Comparison of ENCODE assay signal across 8 mouse cellular contexts in the genomic region with DNA sequence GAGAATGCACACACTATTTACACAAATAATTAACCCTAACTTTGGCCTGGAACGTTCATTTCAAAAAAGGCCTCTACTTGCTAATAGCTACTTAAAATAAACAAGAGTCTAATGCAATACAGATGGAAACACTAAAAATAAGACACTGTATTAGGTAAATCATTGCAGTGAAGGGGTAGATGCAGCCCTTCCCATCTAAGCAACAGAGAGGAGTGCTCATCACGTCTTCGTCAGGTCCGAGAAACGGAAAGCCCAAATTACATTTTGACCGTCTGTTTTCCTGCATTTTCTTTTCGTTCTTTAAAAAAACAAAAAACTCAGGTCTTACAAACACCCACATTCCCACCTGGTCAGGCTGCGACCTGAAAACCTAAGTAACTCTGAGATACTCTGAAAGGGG. TPM values are rescaled to one million over a fixed set of nuclear protein-coding genes. Genes with fewer than 3 reads are reported as not detected.
DNase-seq lines count a peak whose midpoint lies in the region; ATAC-seq and TF ChIP-seq lines count a peak whose summit lies in the region.

No protein-coding gene starts in this region.

- peak overlapping the region; percentile 78 for H3K9ac ChIP-seq in heart, embryonic 15.5 days
- H3K9ac ChIP-seq in ES-E14 (ENCODE audit: insufficient read depth, low read depth, low read length, poor library complexity, severe bottlenecking) = peak overlapping the region; percentile 92; the same call in 1 of the 2 replicates
- peak overlapping the region; percentile 51; the same call in 1 of the 2 replicates for H3K9ac ChIP-seq in forebrain, postnatal 0 days

- no peak for ATAC-seq in heart, embryonic 15.5 days (replicated peaks; ENCODE audit: insufficient number of reproducible peaks, insufficient read depth, low FRiP score, low read depth)
- ATAC-seq in forebrain, postnatal 0 days = no peak

- H3K36me3 ChIP-seq in heart, embryonic 15.5 days = no peaks in the 10 kb centered on the region
- H3K36me3 ChIP-seq in ES-E14 (ENCODE audit: control insufficient read depth, insufficient read depth, low read length, poor library complexity, severe bottlenecking) = no peaks in the 10 kb centered on the region
- H3K36me3 ChIP-seq in forebrain, postnatal 0 days (ENCODE audit: insufficient read depth) = no peaks in the 10 kb centered on the region
- no peaks in the 10 kb centered on the region for H3K36me3 ChIP-seq in midbrain, embryonic 10.5 days

- intact Hi-C loops in heart, postnatal 25 days (cut with DNase I) = loop anchor here (10.0 kb wide), 1 partner anchor 785 kb away; no protein-coding TSS in a partner anchor

- DNase-seq in heart, postnatal 25 days (ENCODE audit: low spot score) = no peak
- DNase-seq in ES-E14 (ENCODE audit: low read depth, low spot score) = no peak
- no peak for DNase-seq in forebrain, postnatal 0 days
- no peak for DNase-seq in midbrain, embryonic 10.5 days (ENCODE audit: low spot score)
- no peak for DNase-seq in embryo, embryonic 11 days
- no peak for DNase-seq in layer of hippocampus, adult 8-10 months (ENCODE audit: low spot score in 2 of 2)
- no peak for DNase-seq in cerebellum, adult 11-12 months

- no peaks in the 10 kb centered on the region for H3K9me3 ChIP-seq in heart, embryonic 15.5 days (replicated peaks)
- no peaks in the 10 kb centered on the region for H3K9me3 ChIP-seq in ES-E14 (ENCODE audit: control insufficient read depth, insufficient read depth, low read depth, low read length)
- H3K9me3 ChIP-seq in forebrain, postnatal 0 days (ENCODE audit: low read length) = no peaks in the 10 kb centered on the region
- H3K9me3 ChIP-seq in midbrain, embryonic 10.5 days (replicated peaks) = no peaks in the 10 kb centered on the region

- WGBS in heart, embryonic 15.5 days = 18% methylated on average over 8 of the region's 8 CpGs
- WGBS in forebrain, postnatal 0 days = 17% methylated on average over 8 of the region's 8 CpGs
- 16% methylated on average over 8 of the region's 8 CpGs for WGBS in midbrain, embryonic 10.5 days

- no peak overlapping the region for H3K27ac ChIP-seq in heart, embryonic 15.5 days
- H3K27ac ChIP-seq in ES-E14 (ENCODE audit: insufficient read depth, low read depth, low read length, poor library complexity, severe bottlenecking) = no peak overlapping the region
- H3K27ac ChIP-seq in forebrain, postnatal 0 days (ENCODE audit: low read depth, low read length) = no peak overlapping the region
- no peak overlapping the region for H3K27ac ChIP-seq in midbrain, embryonic 10.5 days (replicated peaks)

- peak overlapping the region; percentile 83 for H3K4me3 ChIP-seq in heart, embryonic 15.5 days
- peak overlapping the region; percentile 85 to 92 for H3K4me3 ChIP-seq in ES-E14 (ENCODE audit: insufficient read depth in 1 of 2, low read depth in 1 of 2, low read length in 2 of 2, poor library complexity in 1 of 2, severe bottlenecking in 1 of 2)
- H3K4me3 ChIP-seq in forebrain, postnatal 0 days (ENCODE audit: low read depth, low read length) = peak overlapping the region; percentile 75
- peak overlapping the region; percentile 80 for H3K4me3 ChIP-seq in midbrain, embryonic 10.5 days

- in situ Hi-C loops in ES-E14 (cut with MboI; ENCODE audit: low sequenced_read_pairs in 2 of 2, unreplicated experiment in 2 of 2) = no loop called here

- H3K4me1 ChIP-seq in heart, embryonic 15.5 days (replicated peaks) = peaks cover 14% of the 10 kb centered on the region
- no peaks in the 10 kb centered on the region; a peak in 1 of 4 replicates for H3K4me1 ChIP-seq in ES-E14 (ENCODE audit: control insufficient read depth in 2 of 2, insufficient read depth in 2 of 2, low read length in 2 of 2, poor library complexity in 1 of 2)
- H3K4me1 ChIP-seq in forebrain, postnatal 0 days (ENCODE audit: insufficient read depth) = no peaks in the 10 kb centered on the region; the same call in 1 of the 2 replicates
- peaks cover 14% of the 10 kb centered on the region for H3K4me1 ChIP-seq in midbrain, embryonic 10.5 days

- no peak for TF ChIP-seq CTCF in forebrain, postnatal 0 days (IDR thresholded peaks at IDR 0.05; ENCODE audit: low read depth)

- H3K27me3 ChIP-seq in heart, embryonic 15.5 days = peaks cover 8% of the 10 kb centered on the region
- H3K27me3 ChIP-seq in forebrain, postnatal 0 days (ENCODE audit: insufficient read depth, low read length) = 0 out of 2 replicates have a peak, but pooled peaks cover 3% of the 10 kb centered on the region
- H3K27me3 ChIP-seq in midbrain, embryonic 10.5 days (ENCODE audit: low read depth, poor library complexity, severe bottlenecking) = peaks cover 18% of the 10 kb centered on the region

- peak overlapping the region; percentile 98 for H3K4me2 ChIP-seq in heart, embryonic 15.5 days
- peak overlapping the region; percentile 90 for H3K4me2 ChIP-seq in forebrain, postnatal 0 days (ENCODE audit: low read depth)

TF ChIP-seq in ES-E14, 5 proteins besides CTCF, POLR2A, EP300 and RAD21:
- TF ChIP-seq HCFC1 (IDR thresholded peaks at IDR 0.05; ENCODE audit: borderline replicate concordance, insufficient read depth, low read length) (no peak), ZNF384 (IDR thresholded peaks at IDR 0.05; ENCODE audit: low read depth, low read length) (no peak), MAFK (IDR thresholded peaks at IDR 0.05; ENCODE audit: insufficient read depth, low read depth, low read length) (no peak), CHD2 (IDR thresholded peaks at IDR 0.05; ENCODE audit: low read depth, low read length) (no peak), ZC3H11A (IDR thresholded peaks at IDR 0.05; ENCODE audit: borderline replicate concordance, low read depth, low read length) (no peak)

RNA-seq across cellular contexts. Expression of a gene that starts 0.9 kb away (rescaled TPM):
- 7.4 and 7.7 TPM in 2 replicates for polyA plus RNA-seq in heart, embryonic 15.5 days (2015; fragmentation: Nextera tagmentation; extraction: Ambion mirVana)
- 10 to 100 TPM; 30.8 to 31.5 TPM for total RNA-seq in heart, postnatal 25 days (2021)
- total RNA-seq in ES-E14 (2012; rRNA removed) = 25.7 and 27.1 TPM in 2 replicates
- 19.2 and 23.5 TPM in 2 replicates for total RNA-seq in forebrain, postnatal 0 days (2014; rRNA removed)
- 3.2 and 5.4 TPM in 2 replicates for polyA plus RNA-seq in forebrain, postnatal 0 days (2015; fragmentation: Nextera tagmentation; extraction: Ambion mirVana)
- 9.4 and 9.8 TPM in 2 replicates for polyA plus RNA-seq in midbrain, embryonic 10.5 days (2016; fragmentation: Nextera tagmentation; extraction: Ambion mirVana)
- total RNA-seq in layer of hippocampus, adult 8-10 months (2022) = 10 to 100 TPM; 58.7 to 86.7 (median 72.7) TPM
